In the genomic region with DNA sequence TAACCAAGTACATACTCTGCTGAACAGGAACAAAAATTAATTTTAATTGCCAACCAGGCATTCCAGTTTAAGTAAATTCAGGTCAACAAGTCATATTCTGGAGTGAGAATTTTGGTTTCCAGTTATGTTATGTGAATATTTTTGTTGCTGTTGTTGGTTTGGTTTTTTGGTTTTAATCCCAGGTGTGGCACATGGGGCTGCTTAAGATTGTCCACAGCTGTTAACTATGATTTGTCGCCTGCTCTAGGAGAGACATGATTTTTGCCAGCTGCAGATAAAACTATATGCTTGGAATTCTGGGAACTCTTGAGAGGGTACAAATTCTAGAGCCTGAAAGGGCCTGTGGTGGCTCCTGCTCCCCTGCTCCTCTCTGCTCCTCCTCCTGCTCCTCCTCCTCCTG, we compare ENCODE assay signal across 17 mouse cellular contexts.
"Had no signal": no experiment of that assay in that cellular context is flagged by ENCODE, and none has a peak within 500 bp of the region (broad histone marks: within the 10 kb centered on the region; RNA-seq: fewer than 3 reads in every experiment).

No protein-coding gene starts in this region.

- H3K9me3 ChIP-seq: limb, embryonic 13.5 days; limb, embryonic 15.5 days; liver, embryonic 12.5 days; midbrain, embryonic 12.5 days; neural tube, embryonic 13.5 days; neural tube, embryonic 15.5 days had no signal

- H3K4me3 ChIP-seq: limb, embryonic 13.5 days; limb, embryonic 15.5 days; liver, embryonic 12.5 days; megakaryocyte, embryonic 14.5 days; midbrain, embryonic 12.5 days; neural tube, embryonic 13.5 days; neural tube, embryonic 15.5 days had no signal

- H3K9ac ChIP-seq: limb, embryonic 13.5 days; limb, embryonic 15.5 days; liver, embryonic 12.5 days; liver, embryonic 14.5 days; midbrain, embryonic 12.5 days; neural tube, embryonic 13.5 days; neural tube, embryonic 15.5 days had no signal

- H3K4me1 ChIP-seq: liver, embryonic 12.5 days; megakaryocyte, embryonic 14.5 days had no signal

- ATAC-seq: liver, embryonic 12.5 days had no signal

- DNase-seq: midbrain, embryonic 14.5 days; right cerebral cortex, adult 18-20 months; right cerebral cortex, postnatal 25 days; right cerebral cortex, postnatal 4 days; spleen, adult 18-20 months; thymus, adult 18-20 months; thymus, postnatal 14 days; thymus, postnatal 36 days had no signal

- H3K4me2 ChIP-seq: limb, embryonic 13.5 days; limb, embryonic 15.5 days; liver, embryonic 12.5 days; midbrain, embryonic 12.5 days; neural tube, embryonic 13.5 days; neural tube, embryonic 15.5 days had no signal

- H3K27me3 ChIP-seq: limb, embryonic 13.5 days; limb, embryonic 15.5 days; liver, embryonic 12.5 days; midbrain, embryonic 12.5 days; neural tube, embryonic 13.5 days; neural tube, embryonic 15.5 days had no signal

- H3K27ac ChIP-seq: limb, embryonic 13.5 days; limb, embryonic 15.5 days; liver, embryonic 12.5 days; liver, embryonic 14.5 days; macrophage; midbrain, embryonic 12.5 days; neural tube, embryonic 13.5 days; neural tube, embryonic 15.5 days had no signal

- H3K36me3 ChIP-seq: limb, embryonic 13.5 days; limb, embryonic 15.5 days; liver, embryonic 12.5 days; midbrain, embryonic 12.5 days; neural tube, embryonic 13.5 days; neural tube, embryonic 15.5 days had no signal
